Mouse (Mus musculus) C2C12 (cell line): ENCODE measurements around the gene Tpk1. TPM values are rescaled to one million over a fixed set of nuclear protein-coding genes. Genes with fewer than 3 reads are reported as not detected.
"Not testable (repeated sequence)": the region's sequence is repeated elsewhere in the genome, so short reads cannot be mapped to it uniquely, and the experiment has no call there.

Source experiments
- H3K27me3 ChIP-seq: one replicate; pipeline ENCODE4 v1.6.1; 2011; ENCODE audit not compliant: control insufficient read depth, insufficient read depth, insufficient read length
- H3K36me3 ChIP-seq: one replicate; pipeline ENCODE4 v1.6.1; 2011; ENCODE audit not compliant: control insufficient read depth, insufficient read depth
- H3K4me3 ChIP-seq: one replicate; pipeline ENCODE4 v1.5.1; 2011; ENCODE audit warnings: mild to moderate bottlenecking, control low read depth; ENCODE audit not compliant: poor library complexity, insufficient read depth, severe bottlenecking
- H3K79me2 ChIP-seq: one replicate; pipeline ENCODE4 v1.6.1; 2011; ENCODE audit not compliant: control insufficient read depth, insufficient read depth
- H3K79me3 ChIP-seq: one replicate; pipeline ENCODE4 v1.6.1; 2011; ENCODE audit warnings: low read depth, control low read depth
- H3ac ChIP-seq: one replicate; pipeline ENCODE3; 2011; ENCODE audit warnings: low read depth; ENCODE audit not compliant: control insufficient read depth, insufficient read length
- CEBPB ChIP-seq: IDR thresholded peaks from one replicate; pipeline ENCODE4 v1.6.1; 2011; ENCODE audit warnings: low read depth, mild to moderate bottlenecking, control low read depth, moderate library complexity
- CTCF ChIP-seq: IDR thresholded peaks from one replicate; pipeline ENCODE4 v1.5.1; 2011; ENCODE audit not compliant: control insufficient read depth, insufficient read depth, insufficient read length
- FOSL1 ChIP-seq: IDR thresholded peaks from one replicate; pipeline ENCODE4 v1.8.0; 2011; ENCODE audit warnings: mild to moderate bottlenecking, low read length; ENCODE audit not compliant: poor library complexity, insufficient read depth, severe bottlenecking
- MAX ChIP-seq: IDR thresholded peaks from one replicate; pipeline ENCODE4 v1.6.1; 2011; ENCODE audit warnings: mild to moderate bottlenecking, control low read depth
- MYOD1 ChIP-seq: IDR thresholded peaks from one replicate; pipeline ENCODE4 v1.6.1; 2011; ENCODE audit warnings: low read depth; ENCODE audit not compliant: control insufficient read depth, insufficient read length
- MYOG ChIP-seq: IDR thresholded peaks from one replicate; pipeline ENCODE4 v1.6.1; 2011; ENCODE audit not compliant: control insufficient read depth, insufficient read length; ENCODE audit errors: extremely low read depth
- USF1 ChIP-seq: IDR thresholded peaks from one replicate; pipeline ENCODE4 v1.6.1; 2011; ENCODE audit warnings: low read depth, mild to moderate bottlenecking, control low read depth, moderate library complexity
- polyA plus RNA-seq: library from polyadenylated mRNA; unstranded; fragments of >200 nt; fragmentation: generic; extraction: Trizol; gene quantifications from one replicate; pipeline ENCODE4 v1.2.1, GENCODE M21; 2012; ENCODE audit warnings: missing spikeins

The Tpk1 gene
- polyA plus RNA-seq, 1 experiment, result 0.82 TPM

DNA sequence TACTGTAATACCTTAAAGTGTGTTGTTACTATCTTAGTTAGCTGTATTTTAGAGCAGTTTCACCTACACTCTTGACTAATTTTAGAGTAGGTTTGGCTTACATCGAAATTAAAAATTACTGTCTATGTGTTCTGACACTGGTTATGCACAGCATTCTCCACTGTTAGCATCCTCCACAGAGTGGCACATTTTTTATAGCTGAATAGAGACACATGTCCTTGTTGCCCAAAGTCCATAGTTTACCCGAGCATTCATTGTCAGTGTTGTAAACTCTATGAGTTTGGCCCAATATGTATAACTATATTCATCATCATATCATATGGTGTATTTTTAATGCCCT, 148.8 kb downstream of the Tpk1 start:
- H3K79me3 ChIP-seq, result no peaks in the 10 kb centered on the region
- no peaks in the 10 kb centered on the region for H3K79me2 ChIP-seq
- no peak overlapping the region for H3K4me3 ChIP-seq
- no peaks in the 10 kb centered on the region for H3K36me3 ChIP-seq
- no peaks in the 10 kb centered on the region for H3K27me3 ChIP-seq
- TF ChIP-seq CTCF, result no peak
- no peak for TF ChIP-seq CEBPB
- no peak for TF ChIP-seq MAX
- no peak for TF ChIP-seq FOSL1
- no peak for TF ChIP-seq USF1
- no peak for TF ChIP-seq MYOG
- no peak for TF ChIP-seq MYOD1
- H3ac ChIP-seq, result no peak overlapping the region

DNA sequence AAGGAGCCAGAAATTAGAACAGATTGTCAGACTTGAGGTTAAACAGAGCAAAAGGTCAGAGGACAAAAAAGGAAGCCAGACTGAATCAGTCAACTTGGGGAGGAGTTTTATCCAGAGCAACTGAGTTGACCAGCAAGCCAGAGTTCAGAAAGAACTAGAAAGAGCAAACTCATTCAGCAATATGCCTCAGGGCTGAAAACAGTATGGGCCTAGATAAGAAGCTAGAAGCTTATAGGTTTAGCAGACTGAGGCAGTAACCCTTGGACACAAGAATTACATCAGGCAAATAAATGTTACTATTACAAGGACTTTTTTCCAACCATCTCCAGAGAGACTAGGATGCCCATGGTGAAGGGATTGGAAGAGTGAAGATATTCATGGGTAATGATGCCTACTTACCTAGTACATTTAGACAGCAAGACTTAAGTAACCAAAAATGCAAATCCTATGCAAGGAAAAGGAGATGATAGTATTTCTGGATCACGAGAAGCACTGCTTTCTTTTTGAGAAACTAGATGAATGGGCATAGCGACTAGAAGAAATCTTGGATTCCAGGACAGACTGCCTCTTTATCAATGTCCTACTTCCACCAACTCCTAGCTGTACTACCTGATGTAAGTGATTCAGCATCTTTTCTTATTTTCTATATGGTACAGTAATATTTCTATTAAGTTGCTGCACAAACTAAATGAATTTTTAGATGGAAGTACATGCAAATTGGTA, 149.3 kb downstream of the Tpk1 start:
- Histone ChIP-seq H3K4me3 (no peak overlapping the region), H3K27me3 (no peaks in the 10 kb centered on the region), H3K79me2 (no peaks in the 10 kb centered on the region), H3ac (no peak overlapping the region), H3K79me3 (no peaks in the 10 kb centered on the region), H3K36me3 (no peaks in the 10 kb centered on the region)
- TF ChIP-seq MYOD1 (no peak), FOSL1 (no peak), CEBPB (no peak), MYOG (no peak), MAX (no peak), CTCF (no peak), USF1 (no peak)

DNA sequence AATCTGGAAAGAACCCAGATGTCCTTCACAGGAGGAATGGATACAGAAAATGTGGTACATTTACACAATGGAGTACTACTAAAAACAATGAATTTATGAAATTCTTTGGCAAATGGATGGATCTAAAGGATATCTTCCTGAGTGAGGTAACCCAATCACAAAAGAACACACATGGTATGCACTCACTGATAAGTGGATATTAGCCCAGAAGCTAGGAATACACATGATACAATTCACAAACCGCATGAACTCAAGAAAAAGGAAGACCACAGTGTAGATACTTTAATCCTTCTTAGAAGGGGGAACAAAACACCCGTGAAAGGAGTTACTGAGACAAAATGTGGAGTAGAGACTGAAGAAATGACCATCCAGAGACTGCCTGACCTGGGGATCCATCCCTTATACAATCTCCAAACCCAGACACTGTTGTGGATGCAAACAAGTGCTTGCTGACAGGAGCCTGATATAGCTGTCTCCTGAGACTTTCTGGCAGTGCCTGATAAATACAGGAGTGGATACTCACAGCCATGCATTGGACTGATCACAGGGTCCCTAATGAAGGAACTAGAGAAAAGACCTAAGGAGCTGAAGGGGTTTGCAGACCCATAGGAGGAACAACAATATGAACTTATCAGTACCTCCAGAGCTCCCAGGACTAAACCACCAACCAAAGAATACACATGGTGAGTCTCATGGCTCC, 159.2 kb downstream of the Tpk1 start:
- H3K79me3 ChIP-seq, H3K27me3 ChIP-seq, H3K36me3 ChIP-seq, H3K79me2 ChIP-seq, H3K4me3 ChIP-seq, H3ac ChIP-seq: not testable (repeated sequence)

DNA sequence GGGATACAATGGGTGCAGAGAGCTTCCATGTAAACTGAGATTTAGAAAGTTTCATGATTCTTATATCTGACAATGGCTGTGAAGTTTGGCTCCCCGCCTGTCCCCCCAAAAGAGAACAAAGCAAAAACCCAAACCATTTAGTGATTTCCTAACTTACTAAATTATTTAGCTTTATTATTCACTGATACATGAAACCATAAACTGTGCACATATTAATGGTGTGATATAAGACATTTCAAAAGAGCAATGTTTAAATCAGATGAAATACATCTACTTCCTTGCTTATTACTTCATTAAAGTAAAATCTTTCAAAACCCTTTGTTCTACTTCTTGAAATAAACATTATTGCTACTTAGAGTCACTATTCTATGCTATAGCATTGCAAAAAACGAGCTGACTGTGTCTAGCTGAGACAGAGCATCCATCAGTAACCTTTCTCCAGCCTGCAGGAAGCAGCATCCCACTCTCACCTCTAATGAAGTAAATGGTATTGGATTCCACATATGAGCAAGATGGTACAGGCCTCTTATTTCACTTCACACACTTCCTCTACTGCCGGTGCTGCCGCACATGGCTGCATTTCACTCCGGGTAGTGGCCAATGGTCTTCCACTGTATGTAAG, 161.4 kb downstream of the Tpk1 start:
- TF ChIP-seq MYOD1 (no peak), USF1 (no peak), CTCF (no peak), MYOG (no peak), MAX (no peak), CEBPB (no peak), FOSL1 (no peak)
- no peaks in the 10 kb centered on the region for H3K36me3 ChIP-seq
- no peak overlapping the region for H3K4me3 ChIP-seq
- no peaks in the 10 kb centered on the region for H3K79me3 ChIP-seq
- H3ac ChIP-seq, result no peak overlapping the region
- H3K79me2 ChIP-seq, result no peaks in the 10 kb centered on the region
- H3K27me3 ChIP-seq, result no peaks in the 10 kb centered on the region

DNA sequence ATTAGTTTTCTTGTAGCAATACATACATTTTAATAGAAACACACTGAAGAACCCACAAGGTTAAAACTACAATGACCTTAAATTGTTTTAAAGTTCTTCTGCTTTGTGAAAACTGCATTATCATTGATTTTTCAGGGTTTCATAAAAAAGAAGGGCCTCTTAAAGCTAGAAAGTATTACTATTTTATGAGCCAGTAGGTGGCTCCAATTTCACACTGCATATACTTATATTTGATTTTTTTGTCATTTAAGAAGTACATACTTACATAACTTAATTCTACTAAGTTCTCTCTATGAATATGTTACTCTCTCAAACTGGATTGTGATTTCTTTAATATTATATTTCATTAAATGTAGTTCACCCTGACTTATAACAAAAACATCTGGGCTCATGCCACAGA, 173.7 kb downstream of the Tpk1 start:
- H3K27me3 ChIP-seq, result no peaks in the 10 kb centered on the region
- no peak for TF ChIP-seq MYOD1
- no peak for TF ChIP-seq MYOG
- no peak for TF ChIP-seq MAX
- no peak for TF ChIP-seq USF1
- no peak for TF ChIP-seq CTCF
- no peak for TF ChIP-seq CEBPB
- no peak for TF ChIP-seq FOSL1
- no peak overlapping the region for H3ac ChIP-seq
- H3K79me3 ChIP-seq, result no peaks in the 10 kb centered on the region
- H3K79me2 ChIP-seq, result no peaks in the 10 kb centered on the region
- H3K36me3 ChIP-seq, result no peaks in the 10 kb centered on the region
- no peak overlapping the region for H3K4me3 ChIP-seq

DNA sequence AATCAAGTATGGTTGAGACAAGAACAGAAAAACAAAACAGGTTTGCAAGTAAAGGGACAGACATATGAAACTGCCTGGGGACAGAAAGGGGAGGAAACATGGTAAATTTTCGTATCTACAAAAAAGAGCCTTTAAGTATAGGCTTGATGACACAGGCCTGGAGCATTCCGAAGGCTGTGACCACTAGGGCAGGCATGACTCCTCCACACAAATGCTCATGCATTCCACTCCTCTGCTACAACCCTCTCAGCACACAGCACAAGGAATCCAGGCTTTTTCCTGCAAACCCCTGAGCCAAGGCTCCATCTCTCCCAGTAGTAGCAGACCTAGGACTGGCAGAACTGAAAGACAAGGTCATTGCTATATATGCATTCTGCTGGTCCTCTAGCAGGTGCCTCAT, 179.4 kb downstream of the Tpk1 start:
- Histone ChIP-seq H3K79me2 (no peaks in the 10 kb centered on the region), H3ac (no peak overlapping the region), H3K27me3 (no peaks in the 10 kb centered on the region), H3K36me3 (no peaks in the 10 kb centered on the region), H3K79me3 (no peaks in the 10 kb centered on the region), H3K4me3 (no peak overlapping the region)
- no peak for TF ChIP-seq CEBPB
- no peak for TF ChIP-seq MYOD1
- TF ChIP-seq MYOG, result no peak
- TF ChIP-seq CTCF, result no peak
